In the genomic region with DNA sequence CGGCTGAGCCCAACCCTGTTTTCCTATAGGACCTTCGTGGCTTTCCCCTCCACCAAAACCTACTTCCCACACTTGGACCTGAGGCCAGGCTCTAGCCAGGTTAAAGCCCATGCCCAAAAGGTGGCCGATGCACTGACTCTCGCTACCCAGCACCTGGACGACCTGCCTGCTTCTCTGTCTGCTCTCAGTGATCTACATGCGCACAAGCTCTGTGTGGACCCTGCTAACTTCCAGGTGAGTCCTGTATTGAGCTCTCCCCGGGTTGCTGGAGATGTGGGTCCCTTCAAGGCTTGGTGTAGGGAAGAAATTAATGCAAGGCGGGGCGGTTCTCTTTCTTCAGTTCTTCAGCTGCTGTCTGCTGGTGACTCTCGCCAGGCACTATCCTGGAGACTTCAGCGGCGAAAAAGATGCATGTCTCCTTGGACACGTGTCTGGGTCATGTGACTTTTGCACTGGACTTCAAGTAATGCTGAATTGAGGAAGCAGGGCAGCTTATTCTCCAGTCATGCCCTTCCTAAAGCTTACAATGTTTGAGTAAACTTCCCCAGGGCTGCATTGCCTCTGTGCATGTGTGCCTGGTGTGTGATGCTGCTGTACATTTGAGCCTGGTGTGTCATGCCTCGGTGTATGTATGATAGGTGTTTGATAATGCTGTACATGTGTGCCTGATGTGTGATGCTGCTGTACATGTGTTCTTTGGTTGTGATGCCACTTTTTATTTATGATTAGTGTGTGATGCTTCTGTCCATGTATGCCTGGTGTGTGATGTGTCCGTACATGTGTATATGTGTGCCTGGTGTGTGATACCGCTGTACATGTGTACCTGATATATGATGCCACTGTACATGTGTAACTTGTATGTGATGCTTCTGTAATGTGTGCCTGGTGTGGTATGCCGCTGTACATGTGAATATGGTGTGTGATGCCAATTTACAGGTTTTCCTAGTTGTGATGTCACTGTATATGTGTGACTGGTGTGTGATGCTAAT, we compare ENCODE assay signal across 8 mouse cellular contexts. TPM values are rescaled to one million over a fixed set of nuclear protein-coding genes. Genes with fewer than 3 reads are reported as not detected.
DNase-seq lines count a peak whose midpoint lies in the region; ATAC-seq lines count a peak whose summit lies in the region.

No protein-coding gene starts in this region.

- WGBS in heart, embryonic 15.5 days: 47% methylated on average over 15 of the region's 17 CpGs
- 60% methylated on average over 14 of the region's 17 CpGs for WGBS in hindbrain, embryonic 13.5 days
- 58% methylated on average over 15 of the region's 17 CpGs for WGBS in midbrain, embryonic 12.5 days

- H3K4me3 ChIP-seq in heart, embryonic 15.5 days: no peak overlapping the region; the same call in 1 of the 2 replicates
- H3K4me3 ChIP-seq in hindbrain, embryonic 13.5 days: peak overlapping the region; percentile 33
- peak overlapping the region; percentile 22; the same call in 1 of the 2 replicates for H3K4me3 ChIP-seq in midbrain, embryonic 12.5 days

- no peaks in the 10 kb centered on the region for H3K9me3 ChIP-seq in heart, embryonic 15.5 days (replicated peaks)
- no peaks in the 10 kb centered on the region for H3K9me3 ChIP-seq in hindbrain, embryonic 13.5 days
- no peaks in the 10 kb centered on the region for H3K9me3 ChIP-seq in midbrain, embryonic 12.5 days

- no peak for ATAC-seq in heart, embryonic 15.5 days (replicated peaks; ENCODE audit: insufficient number of reproducible peaks, insufficient read depth, low FRiP score, low read depth)
- ATAC-seq in hindbrain, embryonic 13.5 days (ENCODE audit: low FRiP score): peak; percentile 47; the same call in 1 of the 2 replicates
- peak; percentile 47; the same call in 1 of the 2 replicates for ATAC-seq in midbrain, embryonic 12.5 days (ENCODE audit: low FRiP score, low read depth)
- ATAC-seq in megakaryocyte-erythroid progenitor cell, adult 5-6 weeks (replicated peaks; ENCODE audit: low FRiP score, low TSS enrichment, poor library complexity, severe bottlenecking): no peak

- H3K4me2 ChIP-seq in heart, embryonic 15.5 days: peak overlapping the region; percentile 44
- peak overlapping the region; percentile 52 for H3K4me2 ChIP-seq in hindbrain, embryonic 13.5 days
- peak overlapping the region; percentile 48 for H3K4me2 ChIP-seq in midbrain, embryonic 12.5 days (replicated peaks)

- 0 out of 2 replicates have a peak, but pooled peaks cover 2% of the 10 kb centered on the region for H3K4me1 ChIP-seq in heart, embryonic 15.5 days (replicated peaks)
- no peaks in the 10 kb centered on the region for H3K4me1 ChIP-seq in hindbrain, embryonic 13.5 days (replicated peaks)
- no peaks in the 10 kb centered on the region for H3K4me1 ChIP-seq in midbrain, embryonic 12.5 days

- intact Hi-C loops in heart, postnatal 25 days (cut with DNase I): loop anchor here (5.0 kb wide), 1 partner anchor 118 kb away; no protein-coding TSS in a partner anchor

- no peak for DNase-seq in heart, postnatal 25 days (ENCODE audit: low spot score)
- DNase-seq in ZHBTc4 (ENCODE audit: low read depth, low spot score): peak; percentile 19
- no peak for DNase-seq in layer of hippocampus, postnatal 10 days (ENCODE audit: low spot score in 2 of 2)
- DNase-seq in left cerebral cortex, adult 11 months (ENCODE audit: low spot score): no peak

- H3K36me3 ChIP-seq in heart, embryonic 15.5 days: no peaks in the 10 kb centered on the region
- H3K36me3 ChIP-seq in hindbrain, embryonic 13.5 days: no peaks in the 10 kb centered on the region
- no peaks in the 10 kb centered on the region for H3K36me3 ChIP-seq in midbrain, embryonic 12.5 days

- no peak overlapping the region for H3K9ac ChIP-seq in heart, embryonic 15.5 days
- no peak overlapping the region; the same call in 1 of the 2 replicates for H3K9ac ChIP-seq in hindbrain, embryonic 13.5 days
- H3K9ac ChIP-seq in midbrain, embryonic 12.5 days (replicated peaks): no peak overlapping the region

- H3K27ac ChIP-seq in heart, embryonic 15.5 days: no peak overlapping the region
- no peak overlapping the region for H3K27ac ChIP-seq in hindbrain, embryonic 13.5 days
- no peak overlapping the region for H3K27ac ChIP-seq in midbrain, embryonic 12.5 days (replicated peaks)

- peaks cover 21% of the 10 kb centered on the region for H3K27me3 ChIP-seq in heart, embryonic 15.5 days
- peaks cover 15% of the 10 kb centered on the region for H3K27me3 ChIP-seq in hindbrain, embryonic 13.5 days
- H3K27me3 ChIP-seq in midbrain, embryonic 12.5 days: peaks cover 19% of the 10 kb centered on the region

RNA-seq across cellular contexts. Expression of a gene that starts 0.7 kb away (rescaled TPM):
- 3.2 TPM in 2 replicates for polyA plus RNA-seq in heart, embryonic 15.5 days (2015; fragmentation: Nextera tagmentation; extraction: Ambion mirVana)
- 1 to 10 TPM; 1.3 to 2.0 TPM for total RNA-seq in heart, postnatal 25 days (2021)
- 0.91 and 1.3 TPM in 2 replicates for polyA plus RNA-seq in hindbrain, embryonic 13.5 days (2015; fragmentation: Nextera tagmentation; extraction: Ambion mirVana)
- polyA plus RNA-seq in midbrain, embryonic 12.5 days (2016; fragmentation: Nextera tagmentation; extraction: Ambion mirVana): 0.75 and 0.92 TPM in 2 replicates
- total RNA-seq in layer of hippocampus, postnatal 10 days (2021): 1 to 10 TPM; 1.6 to 2.7 TPM
- total RNA-seq in megakaryocyte-erythroid progenitor cell, adult 5-6 weeks (2014; fragmentation: Nextera tagmentation): not detected in 2 replicates
- total RNA-seq in megakaryocyte-erythroid progenitor cell, adult 5-6 weeks (2017): not detected in 2 replicates

RNA-seq across cellular contexts. Expression of a gene that starts 4.3 kb away (rescaled TPM):
- polyA plus RNA-seq in heart, embryonic 15.5 days (2015; fragmentation: Nextera tagmentation; extraction: Ambion mirVana): 64,616 and 65,648 TPM in 2 replicates
- total RNA-seq in heart, postnatal 25 days (2021): over 10,000 TPM in 1 of 2 experiments, 1,000 to 10,000 TPM in 1; 8,713 to 18,074 TPM
- 5,965 and 6,511 TPM in 2 replicates for polyA plus RNA-seq in hindbrain, embryonic 13.5 days (2015; fragmentation: Nextera tagmentation; extraction: Ambion mirVana)
- 6,134 and 7,278 TPM in 2 replicates for polyA plus RNA-seq in midbrain, embryonic 12.5 days (2016; fragmentation: Nextera tagmentation; extraction: Ambion mirVana)
- total RNA-seq in layer of hippocampus, postnatal 10 days (2021): 100 to 1,000 TPM; 562 to 789 TPM
- total RNA-seq in megakaryocyte-erythroid progenitor cell, adult 5-6 weeks (2014; fragmentation: Nextera tagmentation): 268 and 358 TPM in 2 replicates
- total RNA-seq in megakaryocyte-erythroid progenitor cell, adult 5-6 weeks (2017): 121 and 343 TPM in 2 replicates

RNA-seq across cellular contexts. Expression of a gene that starts 13.8 kb away (rescaled TPM):
- 3.1 and 3.6 TPM in 2 replicates for polyA plus RNA-seq in heart, embryonic 15.5 days (2015; fragmentation: Nextera tagmentation; extraction: Ambion mirVana)
- 1 to 10 TPM in 1 of 2 experiments, under 1 TPM in 1; 0.70 to 1.9 TPM for total RNA-seq in heart, postnatal 25 days (2021)
- 0.68 and 1.4 TPM in 2 replicates for polyA plus RNA-seq in hindbrain, embryonic 13.5 days (2015; fragmentation: Nextera tagmentation; extraction: Ambion mirVana)
- 3.4 and 4.3 TPM in 2 replicates for polyA plus RNA-seq in midbrain, embryonic 12.5 days (2016; fragmentation: Nextera tagmentation; extraction: Ambion mirVana)
- total RNA-seq in layer of hippocampus, postnatal 10 days (2021): 1 to 10 TPM; 2.3 to 4.1 TPM
- total RNA-seq in megakaryocyte-erythroid progenitor cell, adult 5-6 weeks (2014; fragmentation: Nextera tagmentation): not detected in 2 replicates
- total RNA-seq in megakaryocyte-erythroid progenitor cell, adult 5-6 weeks (2017): not detected in 2 replicates

RNA-seq across cellular contexts. Expression of a gene that starts 17.3 kb away (rescaled TPM):
- polyA plus RNA-seq in heart, embryonic 15.5 days (2015; fragmentation: Nextera tagmentation; extraction: Ambion mirVana): 23,640 and 24,567 TPM in 2 replicates
- total RNA-seq in heart, postnatal 25 days (2021): over 10,000 TPM in 1 of 2 experiments, 1,000 to 10,000 TPM in 1; 9,129 to 20,531 TPM
- polyA plus RNA-seq in hindbrain, embryonic 13.5 days (2015; fragmentation: Nextera tagmentation; extraction: Ambion mirVana): 2,436 and 2,656 TPM in 2 replicates
- polyA plus RNA-seq in midbrain, embryonic 12.5 days (2016; fragmentation: Nextera tagmentation; extraction: Ambion mirVana): 2,872 and 3,406 TPM in 2 replicates
- 100 to 1,000 TPM; 667 to 733 TPM for total RNA-seq in layer of hippocampus, postnatal 10 days (2021)
- 247 and 283 TPM in 2 replicates for total RNA-seq in megakaryocyte-erythroid progenitor cell, adult 5-6 weeks (2014; fragmentation: Nextera tagmentation)
- 19.7 and 99.3 TPM in 2 replicates for total RNA-seq in megakaryocyte-erythroid progenitor cell, adult 5-6 weeks (2017)

RNA-seq across cellular contexts. Expression of a gene that starts 24.4 kb away (rescaled TPM):
- polyA plus RNA-seq in heart, embryonic 15.5 days (2015; fragmentation: Nextera tagmentation; extraction: Ambion mirVana): 195 and 375 TPM in 2 replicates
- not detected for total RNA-seq in heart, postnatal 25 days (2021)
- polyA plus RNA-seq in hindbrain, embryonic 13.5 days (2015; fragmentation: Nextera tagmentation; extraction: Ambion mirVana): 392 and 434 TPM in 2 replicates
- polyA plus RNA-seq in midbrain, embryonic 12.5 days (2016; fragmentation: Nextera tagmentation; extraction: Ambion mirVana): 1,559 and 1,723 TPM in 2 replicates
- not detected for total RNA-seq in layer of hippocampus, postnatal 10 days (2021)
- total RNA-seq in megakaryocyte-erythroid progenitor cell, adult 5-6 weeks (2014; fragmentation: Nextera tagmentation): not detected in 2 replicates
- not detected in 2 replicates for total RNA-seq in megakaryocyte-erythroid progenitor cell, adult 5-6 weeks (2017)

Comparison
In these comparisons a context has a peak if more than half of its experiments do, and no peak if none do; other contexts are left out.
1. ATAC-seq: peak in hindbrain, embryonic 13.5 days (single experiment) and midbrain, embryonic 12.5 days (single experiment); none in heart, embryonic 15.5 days (single experiment) and megakaryocyte-erythroid progenitor cell, adult 5-6 weeks (single experiment).
2. RNA of a gene that starts 4.3 kb away (total RNA-seq): 8,713 to 18,074 TPM in heart, postnatal 25 days; 562 to 789 TPM in layer of hippocampus, postnatal 10 days and 121 to 358 TPM in megakaryocyte-erythroid progenitor cell, adult 5-6 weeks; every median in the first group is over 10 times any median in the second.
3. Peak in every context shown above with its lines, with median percentiles within 50 percentile points of each other: H3K4me2 ChIP-seq.